Mouse (Mus musculus) heart, embryonic 11.5 days (tissue): Measurements from ENCODE around the gene Rpain. TPM values are rescaled to one million over a fixed set of nuclear protein-coding genes. Genes with fewer than 3 reads are reported as not detected.

Source experiments
- ATAC-seq: fragments of 200-750 bp; cut with Nextera tagmentation; replicated peaks from 2 replicates; pipeline ENCODE4 v1.8.0; 2017; ENCODE audit warnings: moderate library complexity; ENCODE audit not compliant: insufficient number of reproducible peaks, low FRiP score, low TSS enrichment
- H3K27ac ChIP-seq: fragments of 300-500 bp; sonication (generic); 2 replicates; pipeline ENCODE4 v1.5.1; 2014; ENCODE audit warnings: mild to moderate bottlenecking, low read depth, low read length
- H3K27me3 ChIP-seq: fragments of 300-500 bp; sonication (generic); 2 replicates; pipeline ENCODE4 v1.6.1; 2014; ENCODE audit warnings: mild to moderate bottlenecking, low read length, mixed read lengths; ENCODE audit not compliant: control insufficient read depth, insufficient read depth
- H3K36me3 ChIP-seq: fragments of 300-500 bp; sonication (generic); 2 replicates; pipeline ENCODE4 v1.6.1; 2014; ENCODE audit warnings: mild to moderate bottlenecking, low read length, moderate library complexity, mixed read lengths; ENCODE audit not compliant: control insufficient read depth, insufficient read depth
- H3K4me1 ChIP-seq: fragments of 300-500 bp; sonication (generic); 2 replicates; pipeline ENCODE4 v1.6.1; 2014; ENCODE audit warnings: low read length; ENCODE audit not compliant: control insufficient read depth, insufficient read depth
- H3K4me2 ChIP-seq: fragments of 300-500 bp; sonication (generic); 2 replicates; pipeline ENCODE4 v1.6.1; 2014; ENCODE audit warnings: mild to moderate bottlenecking, moderate library complexity
- H3K4me3 ChIP-seq: fragments of 300-500 bp; sonication (generic); 2 replicates; pipeline ENCODE4 v1.5.1; 2014; ENCODE audit warnings: low read depth, low read length
- H3K9ac ChIP-seq: fragments of 300-500 bp; sonication (generic); 2 replicates; pipeline ENCODE4 v1.6.1; 2014; ENCODE audit warnings: mild to moderate bottlenecking, low read depth, low read length, moderate library complexity
- H3K9me3 ChIP-seq: fragments of 300-500 bp; sonication (generic); replicated peaks from 2 replicates; pipeline ENCODE4 v1.6.1; 2016; ENCODE audit warnings: low read length; ENCODE audit not compliant: control insufficient read depth
- WGBS: fragments of 180-500 bp; shearing (Covaris S2); extraction: QIAGEN DNeasy Blood & Tissue Kit; methylation state at CpG from one replicate; pipeline ENCODE4 v1.1.7; 2014; ENCODE audit not compliant: insufficient replicate concordance; 5-methylcytosine and 5-hydroxymethylcytosine counted together
- polyA plus RNA-seq: library from polyadenylated mRNA; unstranded; fragments of >200 nt; fragmentation: Nextera tagmentation; extraction: Ambion mirVana; gene quantifications from 2 replicates; pipeline ENCODE4 v1.2.1, GENCODE M21; 2014

The Rpain gene
- polyA plus RNA-seq, 1 experiment from 2014 or later: 54.4 TPM

DNA sequence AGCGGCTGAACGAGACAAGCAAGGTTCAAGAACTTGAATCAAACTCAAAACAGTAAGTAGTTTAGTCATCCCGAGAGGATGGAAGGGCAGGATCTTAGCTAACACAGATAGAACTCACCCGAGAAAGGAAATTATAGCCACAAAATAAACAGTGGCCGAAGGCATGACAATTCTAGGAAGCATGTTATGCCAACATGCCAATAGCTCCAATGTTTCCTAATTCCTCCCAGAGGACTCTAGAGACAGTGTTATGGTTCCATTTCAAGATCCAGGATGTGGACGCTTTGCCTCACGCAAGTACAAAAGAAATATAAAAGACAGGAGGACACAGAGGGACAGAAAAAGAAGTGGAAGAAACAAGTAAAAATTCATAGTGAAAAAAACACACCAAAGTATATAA, 37.8 kb downstream of the Rpain start:
- no peak overlapping the region for H3K27ac ChIP-seq
- no peaks in the 10 kb centered on the region for H3K27me3 ChIP-seq
- H3K9ac ChIP-seq: no peak overlapping the region
- ATAC-seq: no peak
- no peaks in the 10 kb centered on the region for H3K9me3 ChIP-seq
- H3K4me1 ChIP-seq: peaks cover 5% of the 10 kb centered on the region; the same call in 1 of the 2 replicates
- H3K4me2 ChIP-seq: no peak overlapping the region
- peaks cover 20% of the 10 kb centered on the region for H3K36me3 ChIP-seq
- WGBS: 80% methylated on average over 7 of the region's 7 CpGs
- no peak overlapping the region for H3K4me3 ChIP-seq

DNA sequence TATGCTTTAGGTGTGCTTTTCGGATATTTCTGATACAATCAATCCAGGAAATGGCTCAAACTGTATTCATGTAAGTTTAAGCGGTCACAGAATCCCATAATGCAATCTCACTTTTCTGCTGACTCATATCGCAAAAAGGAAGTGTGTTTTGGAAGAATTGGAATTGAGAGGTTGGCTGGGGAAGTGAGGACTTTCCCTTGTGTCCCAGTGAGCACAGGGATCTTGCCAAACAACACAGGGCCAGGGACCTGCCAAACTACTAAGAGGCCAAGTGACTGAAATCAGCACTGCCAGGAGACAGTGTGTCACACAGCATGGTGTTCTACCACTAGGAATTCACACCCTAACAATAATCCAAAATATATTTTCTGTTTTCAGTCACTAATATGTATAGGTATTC, 38.3 kb downstream of the Rpain start:
- Histone ChIP-seq H3K36me3 (peaks cover 20% of the 10 kb centered on the region), H3K27me3 (no peaks in the 10 kb centered on the region), H3K4me3 (no peak overlapping the region), H3K4me2 (no peak overlapping the region), H3K4me1 (peaks cover under 1% of the 10 kb centered on the region; the same call in 1 of the 2 replicates), H3K9me3 (no peaks in the 10 kb centered on the region), H3K27ac (no peak overlapping the region), H3K9ac (no peak overlapping the region)
- no peak for ATAC-seq
- WGBS: 87% methylated on average over 3 of the region's 3 CpGs

DNA sequence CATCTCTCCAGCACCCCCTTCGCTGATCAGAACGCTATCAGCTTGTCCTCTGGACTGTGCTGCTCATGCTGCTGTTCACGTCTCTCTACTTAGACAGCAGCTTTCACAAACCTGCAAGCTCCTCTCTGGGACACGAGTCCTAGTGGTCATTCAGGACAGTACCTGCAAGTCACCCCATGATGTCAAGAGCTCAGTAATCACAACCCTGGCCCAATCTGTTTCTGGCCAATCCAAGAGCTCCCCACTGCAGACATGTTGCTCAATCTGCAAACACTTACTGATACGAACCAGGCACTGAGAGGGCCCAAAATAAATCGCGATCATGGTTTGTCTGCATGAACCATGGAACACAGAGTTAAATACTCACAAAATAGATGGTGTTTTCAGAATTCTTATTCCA, 42.7 kb downstream of the Rpain start:
- no peaks in the 10 kb centered on the region for H3K9me3 ChIP-seq
- H3K4me2 ChIP-seq: no peak overlapping the region
- no peaks in the 10 kb centered on the region for H3K4me1 ChIP-seq
- no peak overlapping the region for H3K4me3 ChIP-seq
- ATAC-seq: no peak
- peaks cover 20% of the 10 kb centered on the region for H3K36me3 ChIP-seq
- no peak overlapping the region for H3K9ac ChIP-seq
- H3K27me3 ChIP-seq: no peaks in the 10 kb centered on the region
- no peak overlapping the region for H3K27ac ChIP-seq
- 92% methylated on average over 7 of the region's 7 CpGs for WGBS

DNA sequence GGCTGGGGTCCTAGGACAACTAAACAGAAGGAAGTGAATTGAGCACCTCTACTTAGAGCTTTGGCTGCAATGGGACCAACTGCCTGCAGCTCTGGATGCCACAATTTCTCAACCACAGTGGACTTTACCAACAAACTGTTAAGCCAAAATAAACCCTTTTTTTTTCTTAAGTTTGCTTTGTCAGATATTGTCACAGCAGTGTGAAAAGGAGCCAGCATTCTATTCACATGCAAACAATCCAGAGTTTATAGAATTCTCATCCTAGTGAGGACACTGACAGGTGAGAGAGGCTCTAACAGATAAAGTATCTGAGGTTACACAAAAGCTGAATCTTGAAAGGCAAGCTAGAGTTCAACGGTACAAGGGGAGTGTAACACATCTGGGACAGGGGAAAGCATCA, 47.0 kb downstream of the Rpain start:
- Histone ChIP-seq H3K9ac (no peak overlapping the region), H3K4me3 (no peak overlapping the region), H3K27me3 (no peaks in the 10 kb centered on the region), H3K27ac (no peak overlapping the region), H3K4me1 (peaks cover 7% of the 10 kb centered on the region; the same call in 1 of the 2 replicates), H3K9me3 (no peaks in the 10 kb centered on the region), H3K36me3 (peaks cover 9% of the 10 kb centered on the region), H3K4me2 (no peak overlapping the region)
- 83% methylated on average over 1 of the region's 1 CpGs for WGBS
- no peak for ATAC-seq

DNA sequence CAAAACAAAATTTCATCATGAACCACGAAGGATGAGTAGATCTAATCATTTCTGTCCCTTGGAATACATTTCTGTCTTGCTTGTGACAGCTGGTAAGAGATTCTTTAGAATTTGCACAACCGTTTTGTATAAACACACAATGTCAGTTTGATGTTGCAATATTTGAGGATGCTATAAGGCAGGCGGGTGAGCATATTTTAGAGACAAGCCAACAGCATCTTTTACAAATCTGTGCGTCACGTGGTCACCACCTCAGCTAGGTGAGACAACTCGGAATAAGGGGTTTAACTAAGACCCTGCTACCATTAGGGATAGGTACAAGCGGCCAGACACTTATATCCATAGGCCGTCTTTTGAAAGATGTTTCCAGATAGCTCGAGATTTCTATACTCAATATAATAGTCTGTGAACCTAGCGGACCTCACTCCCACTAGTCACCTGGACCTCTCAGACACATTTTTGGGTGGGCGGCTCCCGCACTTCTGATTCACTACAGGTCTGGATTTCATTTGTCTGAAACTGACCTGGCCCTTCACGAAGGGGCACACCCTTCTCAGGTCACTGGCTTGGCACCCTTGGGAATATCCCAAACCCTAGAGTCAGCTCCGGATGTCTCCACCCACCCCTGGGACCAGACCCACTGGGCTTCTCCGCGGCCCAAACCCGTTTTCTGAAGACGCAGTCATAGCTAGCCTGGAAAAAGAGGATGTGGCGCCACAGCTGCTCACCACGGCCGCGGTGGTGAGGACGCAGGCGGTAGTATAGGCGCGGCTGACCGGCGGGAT, 48.6 kb downstream of the Rpain start:
- Histone ChIP-seq H3K27ac (peak overlapping the region; percentile 76), H3K27me3 (no peaks in the 10 kb centered on the region), H3K9ac (peak overlapping the region; percentile 93), H3K4me2 (peak overlapping the region; percentile 80), H3K4me3 (peak overlapping the region; percentile 89), H3K9me3 (no peaks in the 10 kb centered on the region), H3K4me1 (peaks cover 7% of the 10 kb centered on the region; the same call in 1 of the 2 replicates), H3K36me3 (peaks cover 8% of the 10 kb centered on the region; the same call in 1 of the 2 replicates)
- WGBS: 5% methylated on average over 28 of the region's 28 CpGs
- peak; percentile 9; the same call in 1 of the 2 replicates for ATAC-seq

DNA sequence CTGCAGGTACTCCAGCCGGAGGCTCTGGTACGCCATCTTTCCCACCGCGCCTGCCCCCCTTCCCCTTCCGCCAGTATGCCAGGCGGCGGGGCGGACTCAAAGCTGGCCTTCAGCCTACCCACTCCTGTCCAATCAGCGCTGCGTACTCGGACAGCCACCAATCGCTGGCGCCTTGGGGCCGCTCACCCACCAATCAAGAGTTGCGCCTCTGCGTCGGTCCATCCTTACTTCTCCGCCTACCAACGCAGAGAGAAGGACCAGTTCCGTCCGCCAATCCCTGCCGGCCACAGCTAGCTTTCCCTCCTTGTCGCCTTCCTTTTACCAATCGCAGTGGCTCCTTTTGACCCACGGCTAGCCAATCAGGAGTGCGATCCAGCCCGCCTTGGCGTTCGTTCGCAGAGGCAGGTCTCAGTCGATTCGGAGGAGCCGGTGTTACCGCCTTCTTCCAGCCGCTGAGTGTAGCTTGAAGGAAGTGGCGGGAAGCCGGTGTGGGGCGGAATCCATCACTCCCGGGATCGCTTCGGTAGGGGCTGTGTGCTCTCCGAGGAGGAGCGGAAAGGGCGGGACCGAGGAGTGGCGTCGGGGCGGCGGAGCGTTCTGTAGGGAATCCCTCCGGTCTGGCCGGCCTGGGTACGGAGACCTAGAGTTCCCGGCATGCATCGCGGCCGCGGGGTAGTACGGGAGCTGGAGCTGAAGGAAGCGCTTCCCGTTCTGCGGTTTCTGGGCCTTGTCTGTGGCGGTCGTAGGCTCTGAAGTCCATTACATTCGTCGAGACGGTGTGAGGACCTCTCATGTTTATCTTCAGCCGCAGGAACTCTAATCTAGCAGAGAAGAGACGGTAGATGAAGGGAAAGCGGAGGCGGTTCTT, 49.4 kb downstream of the Rpain start, which contains the start of the genes Mis12 and Derl2:
Gene Mis12 (plus strand): TSS at position 411 of the 868 bp plus-strand sequence.
Gene Derl2 (minus strand): TSS at position 641 of the 868 bp plus-strand sequence.
- Histone ChIP-seq H3K9ac (peak within 1 kb of the TSS; percentile 93), H3K4me2 (peak within 1 kb of the TSS; percentile 84), H3K36me3 (peaks cover 8% of the 10 kb centered on the region; the same call in 1 of the 2 replicates), H3K4me3 (peak within 1 kb of the TSS; percentile 89), H3K4me1 (peaks cover 7% of the 10 kb centered on the region; the same call in 1 of the 2 replicates), H3K27ac (peak within 1 kb of the TSS; percentile 98), H3K9me3 (no peaks in the 10 kb centered on the region), H3K27me3 (no peaks in the 10 kb centered on the region)
- peak; percentile 100 for ATAC-seq
- under 1% methylated on average over 71 of the region's 71 CpGs for WGBS

Other genes with a start within 250 kb of the Rpain start
- gene Zfp3, start 206.0 kb upstream of the Rpain start, polyA plus RNA-seq: 7.1 and 9.3 TPM in 2 replicates
- gene Scimp, start 157.6 kb upstream of the Rpain start, polyA plus RNA-seq: 0.27 TPM in 1 of 2 replicates, not detected in the other
- 25.9 and 27.8 TPM in 2 replicates for gene Rabep1, start 125.4 kb upstream of the Rpain start, polyA plus RNA-seq
- 129 and 145 TPM in 2 replicates for gene Nup88, start 240 bp upstream of the Rpain start, polyA plus RNA-seq
- 270 and 274 TPM in 2 replicates for gene C1qbp, start 12.8 kb downstream of the Rpain start, polyA plus RNA-seq
- 15.6 and 20.5 TPM in 2 replicates for gene Dhx33, start 34.2 kb downstream of the Rpain start, polyA plus RNA-seq
- gene Mis12, start 49.4 kb downstream of the Rpain start, polyA plus RNA-seq: 27.4 and 28.0 TPM in 2 replicates
- 34.7 and 34.8 TPM in 2 replicates for gene Derl2, start 49.6 kb downstream of the Rpain start, polyA plus RNA-seq
- gene 6330403K07Rik, start 63.3 kb downstream of the Rpain start, polyA plus RNA-seq: 20.0 and 26.6 TPM in 2 replicates
- not detected in 2 replicates for gene Nlrp1a, start 174.5 kb downstream of the Rpain start, polyA plus RNA-seq